Mouse (Mus musculus): ENCODE results near the gene Ak1. TPM values are rescaled to one million over a fixed set of nuclear protein-coding genes. Genes with fewer than 3 reads are reported as not detected.

Gene Ak1
- total RNA-seq, 2 experiments from 2014 or later, result 31.2 to 48.5 TPM

GRCm38 (mm10) chr2:32625873-32626694, 4.5 kb downstream of the Ak1 start:
- DNase-seq (ENCODE audit: low spot score in 2 of 2), result peak in 1 of 2 experiments; percentile 50

GRCm38 (mm10) chr2:32627266-32628043, 5.9 kb downstream of the Ak1 start:
- no peak for DNase-seq (ENCODE audit: low spot score in 2 of 2)

DNA sequence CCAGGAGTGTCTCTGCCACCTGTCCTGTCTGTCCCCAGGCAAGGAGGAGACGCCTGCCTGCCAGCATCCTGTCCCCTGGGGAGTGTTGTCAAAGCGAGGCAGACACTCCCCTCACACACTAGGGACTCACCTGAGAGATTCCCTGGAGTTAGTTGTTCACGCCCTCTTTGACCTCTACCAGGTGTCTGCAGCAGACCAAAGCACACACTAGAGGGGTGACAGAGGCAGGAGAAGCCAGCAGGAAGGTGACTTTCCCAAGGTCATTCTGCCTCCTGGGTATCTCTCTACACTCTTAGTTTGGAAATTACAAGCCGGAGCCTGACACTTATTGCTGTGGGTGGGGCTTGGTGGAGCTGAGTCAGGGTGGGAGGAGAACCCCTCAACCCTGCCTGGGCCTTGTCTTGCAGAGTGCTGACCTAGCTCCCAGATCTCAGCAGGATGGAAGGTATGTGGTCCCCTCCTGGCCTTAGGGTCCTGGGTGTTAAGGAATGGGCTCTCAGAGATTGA, 6.5 kb downstream of the Ak1 start:
- no peak for DNase-seq (ENCODE audit: low spot score in 2 of 2)

GRCm38 (mm10) chr2:32628729-32629128, 7.2 kb downstream of the Ak1 start:
- DNase-seq (ENCODE audit: low spot score in 2 of 2), result peak in 1 of 2 experiments; percentile 57

DNA sequence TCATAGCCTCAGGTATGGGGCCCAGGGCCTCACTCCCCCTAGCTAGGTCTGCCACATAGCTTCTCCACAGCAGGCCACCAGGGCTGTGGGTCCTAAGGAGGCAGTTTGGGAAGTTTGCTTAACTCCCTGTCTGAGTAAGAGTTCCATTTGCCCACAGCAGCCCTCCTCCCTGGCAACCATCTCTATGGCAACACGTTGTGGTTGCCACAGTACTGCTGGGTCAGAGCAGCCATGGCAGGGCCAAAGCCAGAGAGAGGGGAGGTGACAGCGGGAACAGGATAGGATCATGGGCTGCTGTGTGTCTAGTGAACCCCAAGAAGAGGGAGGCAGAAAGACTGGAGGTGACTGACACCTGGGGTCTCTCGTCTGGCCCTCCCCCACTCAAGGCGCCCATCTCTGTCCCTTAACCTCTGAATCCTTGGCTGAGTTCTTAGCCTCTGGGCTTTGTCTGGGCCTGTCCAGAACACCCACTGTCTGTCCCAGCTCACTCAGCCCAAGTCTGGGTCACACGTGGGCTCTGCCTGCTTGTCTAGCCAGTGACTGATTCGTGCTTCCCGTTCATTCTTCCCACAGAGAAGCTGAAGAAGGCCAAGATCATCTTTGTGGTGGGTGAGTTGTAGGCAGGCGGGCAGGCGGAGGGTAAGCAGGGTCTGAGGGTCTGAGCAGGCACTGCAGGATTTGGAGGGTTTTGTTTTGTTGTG, 7.9 kb downstream of the Ak1 start:
- no peak for DNase-seq (ENCODE audit: low spot score in 2 of 2)

DNA sequence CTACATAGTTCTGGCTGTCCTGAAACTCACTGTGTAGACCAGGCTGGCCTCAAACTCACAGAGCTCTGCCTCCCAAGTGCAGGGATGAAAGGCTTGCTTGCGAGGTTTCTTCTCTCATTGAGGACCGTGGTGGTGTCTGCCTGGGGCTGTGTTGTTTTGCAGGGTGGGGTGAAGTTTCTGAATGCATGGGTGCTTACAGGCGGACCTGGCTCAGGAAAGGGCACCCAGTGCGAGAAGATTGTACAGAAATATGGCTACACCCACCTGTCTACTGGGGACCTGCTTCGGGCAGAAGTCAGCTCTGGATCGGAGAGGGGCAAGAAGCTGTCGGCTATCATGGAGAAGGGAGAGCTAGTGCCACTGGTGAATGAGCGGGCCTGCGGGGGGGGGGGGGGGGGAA, 8.5 kb downstream of the Ak1 start:
- DNase-seq (ENCODE audit: low spot score in 2 of 2), result no peak

- DNase-seq (ENCODE audit: low spot score in 2 of 2), result no peak
Measured at GRCm38 (mm10) chr2:32631046-32631445, 9.5 kb downstream of the Ak1 start.

DNA sequence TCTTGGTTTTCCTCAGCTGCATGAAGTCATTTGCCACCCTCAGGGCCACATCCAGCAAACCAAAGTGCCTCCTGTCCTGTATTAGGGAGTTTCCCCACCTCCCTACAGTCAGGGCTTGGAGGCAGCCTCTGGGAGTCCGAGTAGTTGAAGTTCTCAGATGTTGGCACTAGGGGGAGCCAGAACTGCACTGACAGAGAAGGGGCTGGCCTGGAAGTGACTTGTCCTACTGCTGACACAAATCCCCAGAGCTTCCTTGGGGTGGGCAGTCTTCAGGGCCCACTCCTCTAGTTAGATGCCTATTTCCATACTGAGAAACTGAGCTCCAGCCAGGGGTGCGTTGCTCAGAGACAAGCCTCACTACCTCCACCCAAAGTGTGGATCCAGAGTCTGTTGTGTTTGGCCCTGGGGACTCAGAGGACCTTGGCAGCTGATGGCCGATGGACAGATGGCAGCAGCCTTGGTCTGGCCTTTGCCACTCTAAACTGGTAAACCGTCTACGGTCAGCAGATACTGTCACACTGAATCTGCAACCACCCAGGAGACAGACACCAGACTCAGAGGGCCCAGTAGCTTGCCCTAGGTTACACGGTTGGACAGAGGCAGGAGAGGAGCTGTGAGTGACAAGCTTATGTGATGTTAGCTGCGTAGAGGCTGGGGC, 10.3 kb downstream of the Ak1 start:
- DNase-seq (ENCODE audit: low spot score in 2 of 2), result peak; percentile 78 to 81

- DNase-seq (ENCODE audit: low spot score in 2 of 2), result peak in 1 of 2 experiments; percentile 44
Measured at GRCm38 (mm10) chr2:32633660-32634059, 12.1 kb downstream of the Ak1 start.

DNA sequence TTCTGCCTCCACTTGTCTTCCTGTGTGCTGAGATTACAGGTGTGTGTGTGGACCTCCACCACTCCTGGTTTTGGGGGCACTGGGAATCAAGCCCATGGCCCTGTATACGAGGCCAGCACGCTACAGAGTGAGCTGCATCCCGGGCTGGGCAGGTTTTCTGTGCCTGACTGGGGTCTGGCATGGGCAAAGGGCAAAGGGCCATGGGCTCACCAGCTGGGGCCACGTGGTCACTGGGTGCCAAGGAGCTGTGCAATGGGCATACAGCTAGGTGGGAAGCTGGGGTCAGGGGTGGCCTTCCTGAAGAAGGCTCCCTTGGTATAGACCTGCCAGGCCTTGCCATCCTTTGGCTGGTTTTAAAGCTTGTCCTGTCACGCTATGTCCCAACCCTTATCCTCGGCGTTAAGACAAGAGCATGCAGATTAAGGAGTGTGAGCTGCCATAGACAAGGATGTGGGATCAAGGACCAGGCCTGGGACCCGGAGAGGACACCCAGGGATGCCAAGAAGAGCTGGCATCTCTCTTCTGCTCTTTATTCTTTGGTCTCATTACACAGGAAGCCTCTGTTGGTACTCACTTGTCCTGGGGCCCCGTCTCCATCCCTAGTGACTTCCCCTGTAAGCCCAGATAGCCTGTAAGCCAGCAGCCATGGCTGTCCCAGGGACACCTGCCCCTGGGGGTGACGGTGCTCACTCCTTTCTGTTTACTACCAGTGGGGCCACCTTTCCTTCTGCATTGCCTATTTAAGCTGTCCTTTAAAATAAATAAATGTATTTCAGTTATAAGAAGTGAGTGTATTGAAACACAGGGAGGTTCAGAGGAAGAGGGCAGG, 12.9 kb downstream of the Ak1 start:
- no peak for DNase-seq (ENCODE audit: low spot score in 2 of 2)

GRCm38 (mm10) chr2:32636617-32637016, 15.1 kb downstream of the Ak1 start:
- DNase-seq (ENCODE audit: low spot score in 2 of 2), result no peak

DNA sequence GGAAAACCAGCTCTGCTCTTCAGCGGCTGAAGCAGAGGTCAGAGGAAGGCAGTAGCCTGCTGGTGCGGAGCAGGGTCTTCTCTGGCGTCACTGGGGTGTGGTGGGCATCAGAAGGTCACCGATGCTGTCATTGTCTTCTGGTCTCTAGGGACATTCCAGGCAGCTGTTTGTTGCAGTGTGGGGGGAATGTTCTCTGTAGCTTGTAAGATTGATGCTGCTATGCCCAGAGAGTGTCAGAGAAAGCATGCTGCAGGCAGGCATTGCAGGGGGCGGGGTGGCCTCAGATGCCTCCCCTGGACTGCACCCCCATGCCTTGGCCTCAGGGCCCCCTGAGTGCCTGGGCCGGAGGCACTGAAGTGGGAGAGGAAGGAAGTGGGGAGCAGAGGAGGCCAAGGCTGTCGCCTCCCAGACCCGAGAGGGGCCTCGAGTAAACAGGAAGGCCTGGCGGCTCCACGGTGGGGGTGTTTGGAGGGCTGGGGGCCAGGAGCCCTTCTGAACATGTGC, 16.3 kb downstream of the Ak1 start:
- peak in 1 of 2 experiments; percentile 55 for DNase-seq (ENCODE audit: low spot score in 2 of 2)

- DNase-seq (ENCODE audit: low spot score in 2 of 2), result no peak
Measured at GRCm38 (mm10) chr2:32639632-32640031, 18.1 kb downstream of the Ak1 start.

DNA sequence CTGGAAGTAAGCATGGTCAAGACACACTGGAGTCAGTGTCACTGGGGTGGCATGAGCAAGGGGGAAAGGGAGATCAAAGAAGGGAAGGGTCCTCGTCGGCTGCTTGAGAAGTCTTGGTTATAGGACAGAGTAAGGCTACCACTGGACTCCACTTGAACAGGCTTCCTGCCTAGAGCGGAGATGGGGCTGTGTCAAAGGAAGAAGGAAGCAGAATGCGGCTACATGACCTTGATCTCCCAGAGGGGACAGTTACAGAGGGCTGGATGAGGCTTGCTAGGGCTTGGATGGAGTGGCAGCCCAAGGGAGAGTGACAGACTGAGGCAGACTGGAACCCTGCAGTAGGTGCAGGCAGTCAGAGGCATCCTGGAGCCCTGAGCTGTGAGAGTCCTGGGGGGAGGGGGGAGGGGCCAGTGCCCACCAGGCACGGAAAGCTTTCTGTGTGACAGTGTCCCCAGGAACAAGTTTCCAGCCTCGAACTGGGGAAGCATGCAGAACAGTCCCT, 19.0 kb downstream of the Ak1 start:
- DNase-seq (ENCODE audit: low spot score in 2 of 2), result no peak

DNA sequence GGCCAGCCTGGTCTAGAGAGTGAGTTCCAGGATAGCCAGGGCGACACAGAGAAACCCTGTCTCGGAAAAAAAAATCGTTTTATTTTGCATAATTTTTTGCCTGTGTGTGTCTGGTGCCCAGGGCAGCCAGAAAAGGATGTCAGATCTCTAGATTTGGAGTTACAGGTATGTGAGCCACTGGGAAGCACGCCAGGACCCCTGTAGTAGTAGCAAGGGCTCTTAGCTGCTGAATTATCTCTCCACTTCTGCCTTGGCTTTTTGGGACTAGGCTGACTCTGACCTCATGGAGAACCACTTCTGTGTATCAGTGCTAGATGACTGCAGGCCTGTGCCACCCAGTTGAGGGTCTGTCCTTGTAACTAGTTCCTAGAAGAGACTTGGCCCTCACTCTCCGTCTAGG, 20.3 kb downstream of the Ak1 start:
- DNase-seq (ENCODE audit: low spot score in 2 of 2), result no peak

DNA sequence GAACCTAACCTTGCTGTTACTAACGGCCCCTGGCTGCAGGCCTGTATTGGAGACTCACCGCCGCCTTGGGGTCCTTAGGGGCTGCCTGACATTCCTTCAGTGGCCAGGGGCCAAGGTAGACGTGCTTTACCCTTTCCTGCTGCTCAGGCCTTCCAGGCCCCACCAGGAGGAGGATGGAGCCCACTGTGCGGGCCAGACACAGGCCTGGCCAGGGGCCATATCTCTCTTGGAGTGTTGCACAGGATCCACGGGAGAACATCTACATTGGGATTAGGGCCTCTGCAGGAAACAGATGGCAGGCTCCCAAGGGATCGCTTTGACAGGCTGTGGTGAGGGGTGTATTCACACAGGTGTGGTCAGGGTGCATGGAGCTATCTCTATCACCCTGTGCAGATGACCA, 21.3 kb downstream of the Ak1 start:
- DNase-seq (ENCODE audit: low spot score in 2 of 2), result peak in 1 of 2 experiments; percentile 26

DNA sequence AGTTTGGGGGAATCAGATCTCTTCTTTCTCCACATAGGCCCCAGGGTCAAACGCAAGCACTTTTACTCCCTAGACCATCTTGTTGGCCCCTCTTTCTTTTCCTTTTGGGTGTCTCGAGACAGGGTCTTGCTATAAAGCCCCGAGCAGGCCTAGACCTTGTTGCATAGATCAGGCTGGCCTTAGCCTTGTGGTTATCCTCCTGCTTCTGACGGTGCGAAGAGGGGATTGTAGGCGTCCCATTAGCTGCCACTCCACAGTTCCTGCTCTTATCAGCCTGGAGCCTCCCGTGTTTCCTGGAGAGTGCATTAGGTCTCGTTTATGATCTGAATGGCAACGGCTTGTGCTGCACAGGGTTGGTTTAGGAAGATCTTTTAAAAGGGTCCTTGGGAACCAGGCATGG, 22.5 kb downstream of the Ak1 start:
- peak in 1 of 2 experiments; percentile 22 for DNase-seq (ENCODE audit: low spot score in 2 of 2)

DNA sequence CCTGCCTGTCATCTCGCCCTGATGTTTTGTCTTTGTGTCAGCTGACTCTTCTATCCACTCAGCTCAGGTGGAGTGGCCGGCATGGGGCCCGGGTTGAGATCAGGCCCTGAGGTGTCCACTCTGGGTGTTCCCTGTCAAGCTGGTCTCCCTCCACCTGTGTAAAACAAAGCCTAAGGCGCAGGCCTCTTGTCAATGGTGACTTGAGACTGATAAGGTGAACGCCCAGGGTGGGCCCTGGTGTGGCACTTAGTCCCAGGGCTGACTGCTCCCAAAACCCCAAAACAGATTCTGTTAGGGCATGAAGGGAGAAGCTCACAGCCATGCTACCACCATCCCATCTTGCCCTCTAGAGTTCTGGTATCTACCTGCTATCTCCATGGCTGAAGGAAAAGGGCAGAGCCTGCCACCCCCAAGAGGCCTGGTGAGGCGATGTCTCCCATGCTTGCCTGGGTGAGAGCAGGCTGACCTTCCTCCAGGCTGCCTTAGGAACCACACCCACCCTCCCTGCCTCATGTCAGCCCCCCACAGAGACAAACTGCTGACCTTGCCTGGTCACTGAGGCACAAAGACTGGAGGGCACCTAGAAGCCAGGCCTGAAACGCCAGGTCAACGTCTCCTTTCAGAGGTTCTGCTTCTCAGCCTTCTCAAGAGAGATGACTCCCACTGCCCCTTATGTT, 23.4 kb downstream of the Ak1 start:
- no peak for DNase-seq (ENCODE audit: low spot score in 2 of 2)

DNA sequence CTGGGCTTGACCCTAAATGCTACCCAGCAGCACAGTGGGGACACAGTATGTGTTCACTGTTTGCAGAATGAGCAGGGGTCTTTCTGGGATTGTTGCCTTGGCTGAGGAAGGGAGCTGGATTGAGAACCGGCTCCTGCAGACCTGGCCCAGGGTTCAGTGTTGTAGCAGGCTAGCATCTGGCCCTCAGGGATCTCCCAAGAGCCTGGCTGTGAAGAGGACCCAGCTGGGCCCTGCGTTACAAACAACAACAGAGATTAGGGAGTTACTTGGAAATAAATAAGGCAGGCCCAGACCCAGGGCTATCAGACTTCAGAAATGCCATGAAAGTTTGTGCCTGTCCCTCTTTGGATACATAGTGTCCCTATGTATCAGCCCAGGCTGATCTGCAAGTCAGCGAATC, 24.1 kb downstream of the Ak1 start:
- no peak for DNase-seq (ENCODE audit: low spot score in 2 of 2)
